Mouse (Mus musculus): ENCODE results near the gene Dnajb1. TPM values are rescaled to one million over a fixed set of nuclear protein-coding genes. Genes with fewer than 3 reads are reported as not detected.
A peak's percentile ranks its signal among the peaks of the same experiment; 100 is the strongest.

The Dnajb1 gene
- total RNA-seq, 2 experiments from 2014 or later, result 38.5 to 57.2 TPM

- DNase-seq, result no peak
Observed at GRCm38 (mm10) chr8:83653662-83654017, 45.6 kb downstream of the Dnajb1 start.

GRCm38 (mm10) chr8:83654725-83655124, 46.7 kb downstream of the Dnajb1 start:
- no peak for DNase-seq

GRCm38 (mm10) chr8:83656043-83656442, 48.0 kb downstream of the Dnajb1 start:
- DNase-seq, result no peak

- peak in 1 of 2 experiments; percentile 30 for DNase-seq
Observed at GRCm38 (mm10) chr8:83656484-83657246, 48.7 kb downstream of the Dnajb1 start.

GRCm38 (mm10) chr8:83660545-83660944, 52.6 kb downstream of the Dnajb1 start:
- no peak for DNase-seq

- DNase-seq, result peak in 1 of 2 experiments; percentile 51
Observed at GRCm38 (mm10) chr8:83660995-83661680, 53.1 kb downstream of the Dnajb1 start.

Other genes with a start within 250 kb of the Dnajb1 start
- under 1 TPM in 1 of 2 experiments, not detected in 1; 0.13 TPM for gene Clgn, start 218.3 kb upstream of the Dnajb1 start, total RNA-seq (2021)
- 10 to 100 TPM; 75.2 to 83.3 TPM for gene Scoc, start 149.8 kb upstream of the Dnajb1 start, total RNA-seq (2021)
- not detected for gene Olfr370, start 72.4 kb upstream of the Dnajb1 start, total RNA-seq (2021)
- 100 to 1,000 TPM; 218 to 228 TPM for gene Ndufb7, start 41.5 kb upstream of the Dnajb1 start, total RNA-seq (2021)
- gene Tecr, start 222 bp upstream of the Dnajb1 start, total RNA-seq (2021), result 100 to 1,000 TPM; 450 to 470 TPM
- 10 to 100 TPM; 37.8 to 44.0 TPM for gene Gipc1, start 44.5 kb downstream of the Dnajb1 start, total RNA-seq (2021)
- gene Ptger1, start 58.5 kb downstream of the Dnajb1 start, total RNA-seq (2021), result 1 to 10 TPM in 1 of 2 experiments, under 1 TPM in 1; 0.63 to 2.2 TPM
- gene Pkn1, start 91.0 kb downstream of the Dnajb1 start, total RNA-seq (2021), result 100 to 1,000 TPM in 1 of 2 experiments, 10 to 100 TPM in 1; 98.0 to 123 TPM
- 10 to 100 TPM; 21.6 to 24.8 TPM for gene Ddx39, start 107.0 kb downstream of the Dnajb1 start, total RNA-seq (2021)
- gene Adgre5, start 133.1 kb downstream of the Dnajb1 start, total RNA-seq (2021), result 10 to 100 TPM; 33.8 to 34.6 TPM